Mouse (Mus musculus) lung, adult 2 months (tissue): ENCODE data around the gene Max.

ENCODE experiments used
- CTCF ChIP-seq: fragments of 200-500 bp; IDR thresholded peaks from 2 replicates; pipeline ENCODE4 v1.5.1; 2011; ENCODE audit warnings: mild to moderate bottlenecking, low read length, control low read depth; ENCODE audit not compliant: insufficient read depth
- POLR2A ChIP-seq: fragments of 200-500 bp; IDR thresholded peaks from 2 replicates; pipeline ENCODE4 v1.6.1; 2011; ENCODE audit warnings: low read depth, mild to moderate bottlenecking, control low read depth, low read length, borderline replicate concordance; ENCODE audit errors: extremely low read depth

GRCm38 (mm10) chr12:77011092-77011720 lies 49.2 kb upstream of the Max start:
- TF ChIP-seq POLR2A (no peak), CTCF (no peak)
